Mouse (Mus musculus): ENCODE data around the gene Eda2r. TPM values are rescaled to one million over a fixed set of nuclear protein-coding genes. Genes with fewer than 3 reads are reported as not detected.

Eda2r gene
- polyA plus RNA-seq, 1 experiment: 90.6 TPM

GRCm38 (mm10) chrX:97368741-97369140 lies 8.3 kb downstream of the Eda2r start:
- H3K4me1 ChIP-seq (ENCODE audit: control insufficient read depth, insufficient read depth, low read length): no peaks in the 10 kb centered on the region
- H3K27me3 ChIP-seq (ENCODE audit: control insufficient read depth, insufficient read depth, low read length, poor library complexity, severe bottlenecking): no peaks in the 10 kb centered on the region
- no peaks in the 10 kb centered on the region for H3K9me3 ChIP-seq (replicated peaks; ENCODE audit: control insufficient read depth, insufficient read depth, low read length, poor library complexity, severe bottlenecking)
- H3K9ac ChIP-seq (ENCODE audit: low read depth, poor library complexity, severe bottlenecking): no peak overlapping the region
- no peak for TF ChIP-seq CTCF (IDR thresholded peaks at IDR 0.05; ENCODE audit: low read depth, low read length)
- no peak for TF ChIP-seq EP300 (IDR thresholded peaks at IDR 0.05; ENCODE audit: insufficient read depth, low read depth, low read length)
- H3K4me3 ChIP-seq (ENCODE audit: low read depth, low read length): no peak overlapping the region
- no peak overlapping the region for H3K27ac ChIP-seq (ENCODE audit: insufficient read depth, low read length)
- peaks cover 13% of the 10 kb centered on the region for H3K36me3 ChIP-seq (ENCODE audit: control insufficient read depth, insufficient read depth, low read length, poor library complexity, severe bottlenecking)

- Histone ChIP-seq H3K27ac (ENCODE audit: insufficient read depth, low read length) (no peak overlapping the region), H3K4me1 (ENCODE audit: control insufficient read depth, insufficient read depth, low read length) (no peaks in the 10 kb centered on the region), H3K4me3 (ENCODE audit: low read depth, low read length) (no peak overlapping the region), H3K27me3 (ENCODE audit: control insufficient read depth, insufficient read depth, low read length, poor library complexity, severe bottlenecking) (no peaks in the 10 kb centered on the region), H3K9me3 (replicated peaks; ENCODE audit: control insufficient read depth, insufficient read depth, low read length, poor library complexity, severe bottlenecking) (no peaks in the 10 kb centered on the region), H3K36me3 (ENCODE audit: control insufficient read depth, insufficient read depth, low read length, poor library complexity, severe bottlenecking) (peaks cover 3% of the 10 kb centered on the region), H3K9ac (ENCODE audit: low read depth, poor library complexity, severe bottlenecking) (no peak overlapping the region)
- TF ChIP-seq POLR2A (IDR thresholded peaks at IDR 0.05; ENCODE audit: insufficient read depth, low read length): no peak
- no peak for TF ChIP-seq CTCF (IDR thresholded peaks at IDR 0.05; ENCODE audit: low read depth, low read length)
- TF ChIP-seq EP300 (IDR thresholded peaks at IDR 0.05; ENCODE audit: insufficient read depth, low read depth, low read length): no peak
Measured at GRCm38 (mm10) chrX:97360919-97361318, 16.1 kb downstream of the Eda2r start.

- no peaks in the 10 kb centered on the region for H3K4me1 ChIP-seq (ENCODE audit: control insufficient read depth, insufficient read depth, low read length)
- no peak overlapping the region for H3K9ac ChIP-seq (ENCODE audit: low read depth, poor library complexity, severe bottlenecking)
- H3K36me3 ChIP-seq (ENCODE audit: control insufficient read depth, insufficient read depth, low read length, poor library complexity, severe bottlenecking): no peaks in the 10 kb centered on the region
- H3K9me3 ChIP-seq (replicated peaks; ENCODE audit: control insufficient read depth, insufficient read depth, low read length, poor library complexity, severe bottlenecking): no peaks in the 10 kb centered on the region
- no peak for TF ChIP-seq EP300 (IDR thresholded peaks at IDR 0.05; ENCODE audit: insufficient read depth, low read depth, low read length)
- TF ChIP-seq CTCF (IDR thresholded peaks at IDR 0.05; ENCODE audit: low read depth, low read length): no peak
- H3K4me3 ChIP-seq (ENCODE audit: low read depth, low read length): no peak overlapping the region
- no peak overlapping the region for H3K27ac ChIP-seq (ENCODE audit: insufficient read depth, low read length)
- H3K27me3 ChIP-seq (ENCODE audit: control insufficient read depth, insufficient read depth, low read length, poor library complexity, severe bottlenecking): no peaks in the 10 kb centered on the region
Measured at GRCm38 (mm10) chrX:97327891-97328290, 49.1 kb downstream of the Eda2r start.

All from ES-Bruce4 (cell line).